Mouse (Mus musculus) cerebellum, postnatal 14 days (tissue): ENCODE results near the gene Zfp423.
A peak's percentile ranks its signal among the peaks of the same experiment; 100 is the strongest.

Experiments
- DNase-seq, 2 experiments: peaks; one replicate each; pipeline ENCODE4 v3.0.0; 2021; ENCODE audit warnings: mixed read lengths in 2 of 2

The Zfp423 gene

DNA sequence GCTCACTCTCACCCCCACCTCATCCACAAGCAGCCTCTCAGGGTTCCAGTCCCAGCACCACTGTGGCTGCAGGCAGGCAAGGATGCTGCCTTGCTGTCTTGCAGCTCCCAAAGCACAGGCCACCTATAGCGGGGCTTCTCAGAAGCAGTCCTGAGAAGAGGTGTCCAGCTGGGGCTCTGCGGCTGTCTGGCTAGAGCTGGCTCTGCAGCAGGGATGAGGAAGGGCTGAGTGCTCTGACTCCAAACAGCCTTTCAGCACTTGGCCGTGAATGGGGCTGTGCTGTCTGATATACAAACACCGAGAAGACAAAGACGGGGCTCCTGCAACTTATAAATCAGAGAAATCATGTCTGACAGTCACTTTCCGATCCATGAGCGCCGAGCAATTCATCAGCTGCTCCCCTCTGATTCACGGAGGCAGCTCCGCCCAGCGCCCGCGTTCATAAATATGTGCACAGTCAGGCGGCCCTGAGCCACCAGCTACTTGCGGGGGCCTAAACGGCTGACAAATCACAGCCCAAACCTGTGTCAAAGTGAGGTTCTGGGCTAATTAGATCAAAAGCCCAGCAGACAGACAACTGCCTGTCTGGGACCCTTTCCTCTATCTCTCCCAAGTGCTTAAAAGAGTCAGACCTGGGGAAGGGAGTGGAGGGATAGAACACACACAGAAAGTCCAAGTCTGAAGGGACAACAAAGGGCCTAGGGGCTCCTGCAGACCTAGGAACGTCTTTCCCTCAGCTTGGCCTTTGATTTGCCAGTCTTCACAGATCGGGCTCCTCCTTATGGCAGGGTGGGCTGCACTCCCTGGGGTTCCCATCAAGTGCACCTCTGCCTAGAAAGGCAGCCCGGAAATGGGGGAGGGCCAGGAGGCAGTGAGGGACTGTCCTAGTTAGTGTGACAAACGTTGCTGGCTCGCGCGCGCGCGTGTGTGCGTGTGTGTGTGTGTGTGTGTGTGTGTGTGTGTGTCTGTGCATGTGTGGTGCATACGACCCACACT, 269.0 kb downstream of the Zfp423 start:
- peak; percentile 73 to 74 for DNase-seq

DNA sequence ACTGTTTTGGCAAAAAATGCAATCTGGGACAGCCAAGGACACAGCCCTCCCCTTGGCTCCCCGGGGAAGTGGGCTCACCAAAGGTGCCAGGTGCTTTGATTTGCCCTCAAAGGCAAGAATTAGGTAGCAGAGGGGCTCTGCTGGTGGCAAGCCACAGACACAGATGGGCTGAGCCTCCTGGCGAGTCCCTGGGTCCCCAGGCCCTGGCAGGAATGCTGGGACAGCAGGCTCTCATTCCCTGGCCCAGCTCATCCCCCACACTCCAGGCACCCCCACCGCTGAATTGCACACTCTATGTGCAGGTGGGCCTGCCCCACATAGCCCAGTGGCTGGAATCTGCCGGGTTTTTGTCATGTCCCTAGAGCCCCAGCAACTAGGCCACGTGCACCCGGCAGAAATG, 270.2 kb downstream of the Zfp423 start:
- peak; percentile 81 to 83 for DNase-seq

DNA sequence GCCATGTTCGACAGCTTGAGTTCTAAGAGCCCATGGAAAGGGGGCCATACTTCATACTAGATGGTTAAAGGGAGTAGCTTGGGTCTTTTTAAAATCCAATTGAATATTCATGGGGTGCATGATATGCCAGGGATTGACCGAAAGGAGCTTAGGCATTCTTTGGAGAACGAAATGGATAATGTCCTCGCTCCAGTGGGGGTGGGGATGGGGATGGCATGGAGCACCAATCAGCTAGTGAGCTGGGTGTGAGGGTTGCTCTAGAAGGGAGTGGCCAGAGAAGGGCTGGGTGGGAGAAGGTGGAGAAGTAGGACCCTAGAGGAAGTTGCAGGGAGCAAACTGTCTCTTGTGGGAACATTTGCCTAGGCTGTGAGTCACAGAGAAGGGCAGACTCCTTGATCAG, 271.0 kb downstream of the Zfp423 start:
- peak; percentile 45 to 46 for DNase-seq

DNA sequence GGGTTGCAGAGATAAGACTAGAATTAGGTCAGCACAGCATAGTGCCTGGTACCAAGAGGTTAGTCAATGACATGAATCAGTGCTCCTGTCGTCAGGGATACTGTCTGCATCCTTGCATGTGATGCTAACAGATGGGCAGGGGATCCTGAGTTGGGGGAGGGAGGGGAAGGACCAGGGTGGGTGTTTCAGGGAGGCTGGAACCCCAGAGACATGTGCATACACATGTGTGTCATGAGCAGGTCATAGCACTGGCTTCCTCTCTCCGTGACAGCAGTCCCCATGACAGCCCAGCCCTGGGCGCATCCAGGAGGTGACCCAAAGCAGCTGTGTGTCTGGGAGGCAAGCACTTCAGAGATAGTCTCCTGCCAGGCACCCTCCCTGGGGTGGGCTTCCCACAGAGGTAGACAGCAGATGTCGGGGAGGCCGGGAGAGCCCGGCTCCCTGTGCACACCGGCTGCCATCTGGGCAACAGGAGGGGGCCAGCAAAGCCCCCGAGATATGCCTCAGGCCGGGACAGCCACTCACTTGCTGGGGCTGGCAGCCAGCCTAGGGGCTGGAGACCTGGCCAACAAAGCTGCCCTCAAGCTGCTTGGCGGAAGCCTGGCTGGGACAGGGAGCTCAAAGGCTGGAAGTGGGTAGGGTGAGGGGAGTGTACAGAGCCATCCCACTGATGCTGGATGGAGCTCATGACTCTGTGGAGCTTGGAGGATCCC, 272.3 kb downstream of the Zfp423 start:
- peak; percentile 83 to 87 for DNase-seq

DNA sequence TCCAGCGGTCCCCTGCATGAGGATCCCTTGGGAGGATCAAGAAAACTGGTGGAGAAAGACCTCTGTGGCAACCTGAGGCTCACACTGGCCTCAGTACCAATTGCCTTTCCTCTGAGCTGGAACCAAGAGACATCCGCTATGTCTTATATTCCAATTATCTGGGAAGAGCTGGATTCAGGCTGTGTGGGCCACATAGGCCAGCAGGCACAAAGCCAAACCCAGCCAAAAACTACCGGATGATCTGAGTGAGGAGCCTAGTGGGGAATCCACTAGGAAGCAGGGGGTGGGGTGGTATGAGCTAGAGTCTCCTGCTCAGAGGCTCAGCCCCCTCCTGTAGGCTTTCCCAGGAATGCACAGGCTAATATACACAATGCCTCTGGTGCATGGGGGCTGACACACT, 273.4 kb downstream of the Zfp423 start:
- peak; percentile 53 to 69 for DNase-seq

DNA sequence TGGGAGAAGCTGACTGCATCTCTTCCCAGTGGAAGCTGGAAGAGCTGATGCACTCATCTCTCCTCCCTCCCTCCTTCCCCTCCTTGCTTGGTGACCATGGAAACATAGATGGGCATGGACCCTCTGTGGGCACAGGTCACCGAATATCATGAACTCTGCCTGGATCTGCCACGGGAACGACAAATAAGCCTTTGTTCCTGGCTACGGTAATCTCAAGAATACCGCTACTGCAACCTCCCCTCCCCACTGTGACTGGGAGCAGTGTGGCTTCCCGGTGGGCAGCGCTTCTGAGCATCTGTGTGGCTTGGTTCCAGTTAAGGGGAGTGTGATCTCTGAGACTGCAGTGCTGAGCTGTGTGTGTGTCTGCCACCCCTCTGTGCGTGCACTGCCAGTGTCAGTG, 274.0 kb downstream of the Zfp423 start:
- no peak for DNase-seq

DNA sequence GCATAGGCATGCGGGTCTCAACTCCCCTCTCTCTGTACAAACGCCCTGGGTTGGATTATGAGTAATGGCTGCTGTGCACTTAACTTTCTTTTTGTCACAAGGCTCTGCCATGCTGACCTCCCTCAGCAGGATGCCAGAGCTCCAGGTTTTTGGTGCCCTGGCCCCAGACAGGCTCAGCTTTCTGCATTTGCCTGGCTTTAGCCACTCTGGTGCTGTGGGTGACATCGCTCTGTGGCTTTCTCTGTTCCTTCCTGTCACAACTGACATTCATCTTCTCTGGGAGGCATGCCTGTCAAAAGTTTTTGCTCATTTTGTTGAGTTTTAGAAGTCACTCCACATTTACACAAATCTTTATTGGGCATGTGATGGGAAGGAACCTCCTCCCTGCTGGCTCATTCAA, 277.3 kb downstream of the Zfp423 start:
- no peak for DNase-seq

DNA sequence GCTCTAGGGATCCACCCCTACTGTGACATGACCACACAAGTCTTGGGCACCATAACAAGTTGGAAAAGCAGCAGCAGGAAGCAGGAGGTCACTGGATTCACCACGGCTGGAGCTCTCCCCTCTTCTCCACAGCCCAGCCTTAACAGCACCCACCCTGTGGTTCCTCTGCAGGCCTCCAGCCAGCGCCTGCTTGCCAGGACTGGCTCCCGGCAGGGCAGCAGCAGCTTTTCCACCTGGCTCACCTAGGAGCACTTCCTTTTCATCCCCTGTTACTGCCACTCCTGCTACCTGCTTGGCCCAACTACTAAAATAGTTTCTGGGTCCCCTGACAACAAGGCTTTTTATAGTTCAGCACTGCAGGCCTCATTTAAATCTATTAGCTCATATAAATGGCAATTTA, 279.4 kb downstream of the Zfp423 start:
- DNase-seq = peak in 1 of 2 experiments; percentile 46

DNA sequence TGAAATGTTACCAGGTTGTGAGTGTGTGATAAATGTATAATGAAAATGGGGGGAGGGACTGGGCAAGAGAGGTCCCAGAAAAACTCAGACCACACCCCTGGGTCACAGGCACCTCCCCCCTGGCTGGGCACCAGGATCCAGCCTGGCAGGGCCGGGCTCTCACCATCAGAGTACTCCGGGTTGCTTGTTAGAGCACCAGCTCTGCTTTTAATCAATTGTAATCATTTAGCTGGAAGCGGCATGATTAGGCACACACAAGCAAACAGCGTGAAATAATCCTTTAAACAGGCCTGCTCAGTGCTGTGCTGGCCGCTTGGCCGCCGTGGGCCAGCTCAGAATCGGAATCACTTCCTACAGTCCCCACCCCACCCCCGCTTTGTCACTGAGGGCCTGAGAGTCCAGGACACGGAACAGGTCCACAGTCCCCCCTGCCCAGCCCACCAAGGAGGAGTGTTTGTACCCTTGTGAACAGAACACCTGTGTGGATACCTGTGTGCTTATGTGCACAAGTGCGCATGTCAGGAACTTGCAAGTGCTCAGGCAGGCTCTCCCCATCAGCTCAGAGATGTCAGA, 279.9 kb downstream of the Zfp423 start:
- DNase-seq = peak; percentile 47 to 52

DNA sequence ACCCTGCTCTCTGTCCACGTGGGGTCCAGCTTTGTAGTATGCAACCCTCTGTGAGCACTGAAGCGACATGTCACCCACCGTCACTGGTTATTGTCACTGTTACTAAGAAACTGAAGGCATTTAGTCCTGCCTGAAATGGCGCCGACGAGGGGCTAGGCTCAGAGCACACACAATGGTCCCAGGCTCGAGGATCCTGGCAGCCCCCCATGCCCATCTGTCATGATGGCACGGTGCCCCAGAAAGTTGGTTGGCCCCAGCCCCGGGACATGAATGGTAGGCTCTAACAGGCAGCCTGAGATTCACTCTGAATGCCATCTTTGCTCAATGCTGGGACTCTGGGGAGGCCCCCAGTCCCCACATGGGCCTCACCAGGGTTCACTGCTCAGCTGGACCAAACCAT, 284.0 kb downstream of the Zfp423 start:
- DNase-seq = peak; percentile 91 to 96

DNA sequence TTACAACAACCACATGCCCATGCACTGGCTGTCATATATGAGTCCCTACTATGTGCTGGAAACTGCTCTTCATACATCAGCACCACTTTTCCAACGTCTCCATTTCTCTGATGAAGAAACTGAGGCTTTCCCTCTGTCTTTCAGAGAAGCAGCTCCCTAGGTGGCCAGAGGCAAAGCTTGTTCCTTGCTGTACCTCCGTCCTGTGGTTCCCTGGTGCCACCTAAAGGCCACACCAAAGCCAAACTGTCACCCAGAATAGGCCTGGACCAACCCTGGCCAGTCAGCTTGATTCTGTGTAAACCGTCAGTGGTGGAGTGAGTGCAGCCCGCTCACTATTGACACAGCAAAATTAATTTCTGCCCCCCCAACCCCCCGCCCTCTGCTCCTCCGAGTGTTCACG, 285.2 kb downstream of the Zfp423 start:
- peak; percentile 64 to 69 for DNase-seq

DNA sequence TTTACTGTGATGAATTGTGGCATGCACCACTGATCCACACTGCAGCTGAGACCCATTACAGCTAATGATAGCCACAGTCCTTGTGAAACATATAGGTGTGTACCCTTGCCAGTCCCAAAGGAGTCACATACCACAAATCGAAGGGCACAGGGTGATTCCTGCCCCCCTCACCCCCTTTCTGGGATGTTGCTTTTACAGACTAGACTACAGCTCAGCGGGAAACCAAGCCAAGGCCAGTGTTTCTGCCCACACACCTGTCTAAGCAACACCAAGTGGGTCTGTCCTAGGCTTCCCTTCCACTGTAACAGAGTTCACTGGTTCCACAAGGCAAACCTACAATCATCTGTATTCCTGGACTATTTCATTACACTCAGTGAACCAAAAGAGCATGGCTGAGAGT, 287.2 kb downstream of the Zfp423 start:
- no peak for DNase-seq

DNA sequence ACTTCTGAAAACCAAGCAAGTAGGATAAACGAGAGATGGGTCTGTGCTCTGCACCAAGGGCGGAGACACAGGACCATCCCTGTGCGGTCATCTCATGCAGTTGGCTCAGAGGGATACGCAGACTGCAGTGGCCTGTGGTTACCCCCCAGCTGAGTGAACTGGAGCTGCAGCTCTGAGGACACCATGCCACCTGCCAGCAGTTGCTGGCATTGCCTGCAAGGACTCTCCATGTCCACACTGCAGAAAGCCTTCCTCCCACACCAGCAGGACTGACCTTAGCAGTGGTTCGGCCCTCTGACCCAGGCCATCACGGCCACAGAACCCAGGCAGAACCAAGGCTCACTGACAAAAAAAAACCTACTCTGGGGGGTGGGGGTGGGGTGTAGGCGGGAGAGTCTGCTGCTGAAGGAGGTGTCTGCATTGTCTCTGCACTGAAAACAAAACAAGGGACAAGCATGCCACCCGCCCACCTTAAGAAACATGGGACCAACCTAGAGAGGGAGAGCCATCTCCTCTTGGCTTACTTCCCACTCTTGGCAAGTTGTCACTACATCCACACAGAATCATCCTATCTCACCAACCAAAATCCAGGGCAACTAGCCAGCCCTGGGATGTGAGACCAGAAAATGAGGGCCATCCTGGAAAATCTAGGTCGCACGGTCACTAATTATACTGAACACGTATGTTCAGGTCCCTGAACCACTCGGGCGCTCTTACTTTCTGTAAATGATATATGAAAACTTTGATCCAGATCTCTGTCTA, 288.0 kb downstream of the Zfp423 start:
- DNase-seq = peak; percentile 94 to 96

DNA sequence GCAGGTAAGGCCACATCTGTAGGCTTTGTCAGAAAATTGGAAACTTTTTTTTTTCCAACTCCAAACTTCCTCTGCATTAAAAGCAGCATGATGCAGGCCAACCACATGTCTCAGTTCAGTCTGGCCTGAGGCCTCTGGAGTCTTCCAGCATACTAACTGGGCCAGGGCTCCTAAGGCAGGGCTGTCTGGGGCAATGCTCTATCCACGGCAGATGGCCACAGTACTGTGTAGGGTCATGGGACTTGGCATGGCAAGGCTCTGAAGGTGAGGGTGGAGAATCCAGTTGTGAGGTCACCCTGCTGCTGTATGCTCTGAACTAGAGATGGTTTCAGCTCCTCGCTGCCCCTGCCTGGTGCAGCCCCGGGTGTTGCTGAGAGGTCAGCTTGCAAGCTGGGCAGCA, 289.2 kb downstream of the Zfp423 start:
- DNase-seq = no peak

DNA sequence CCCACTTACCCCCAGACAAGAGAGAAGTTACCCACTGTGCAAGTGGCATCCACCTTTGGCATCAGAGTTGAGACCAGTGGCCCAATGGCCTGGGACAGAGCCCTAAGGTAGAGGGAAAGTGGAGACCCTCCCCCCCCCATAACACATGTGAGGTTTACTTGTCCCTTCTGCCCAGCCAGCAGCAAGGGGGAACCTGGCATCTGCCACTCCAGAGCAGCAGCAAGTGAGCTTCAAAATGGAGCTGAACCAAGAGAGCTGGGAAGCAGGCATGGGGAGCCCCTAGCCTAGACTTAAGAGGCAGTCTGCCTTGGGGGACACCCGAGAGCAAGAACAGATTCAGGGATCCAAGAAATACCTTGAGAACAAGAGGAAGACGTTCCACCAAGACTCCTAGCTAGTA, 290.7 kb downstream of the Zfp423 start:
- DNase-seq = peak; percentile 42 to 55

DNA sequence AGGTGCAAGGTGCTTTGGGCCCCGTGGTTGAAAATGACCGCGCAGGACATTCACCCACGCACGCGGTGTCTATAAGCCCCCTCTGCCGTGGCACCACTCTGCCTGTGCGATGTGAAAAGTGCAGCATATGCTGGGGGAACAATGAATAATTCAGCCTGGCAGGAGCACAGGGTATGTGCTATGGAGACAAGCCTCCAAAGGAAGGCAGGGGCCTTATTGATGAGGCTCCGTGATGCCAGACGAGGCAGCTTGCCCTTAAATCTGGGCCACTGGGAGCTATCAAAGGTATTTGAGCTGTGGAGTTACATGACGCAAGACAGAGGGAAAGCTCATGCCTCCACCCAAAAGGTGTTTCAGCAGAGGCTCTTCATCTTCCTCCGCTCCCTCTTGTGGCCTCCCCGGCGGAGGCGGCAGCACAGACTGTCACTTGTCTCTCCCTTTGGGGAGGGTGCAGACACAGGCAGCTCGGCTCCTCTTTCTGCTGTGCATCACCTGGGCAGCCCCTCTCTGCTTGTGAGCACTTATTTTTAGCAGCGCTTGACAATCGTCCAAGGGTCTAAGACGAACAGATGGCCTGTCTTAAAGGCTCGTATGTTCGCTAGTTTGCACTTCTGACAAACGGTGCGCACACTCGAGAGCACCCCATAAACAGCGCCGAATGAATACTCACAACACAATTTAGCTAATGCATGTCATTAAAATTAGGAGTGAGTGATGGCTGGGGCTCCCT, 291.3 kb downstream of the Zfp423 start:
- peak; percentile 86 to 91 for DNase-seq

DNA sequence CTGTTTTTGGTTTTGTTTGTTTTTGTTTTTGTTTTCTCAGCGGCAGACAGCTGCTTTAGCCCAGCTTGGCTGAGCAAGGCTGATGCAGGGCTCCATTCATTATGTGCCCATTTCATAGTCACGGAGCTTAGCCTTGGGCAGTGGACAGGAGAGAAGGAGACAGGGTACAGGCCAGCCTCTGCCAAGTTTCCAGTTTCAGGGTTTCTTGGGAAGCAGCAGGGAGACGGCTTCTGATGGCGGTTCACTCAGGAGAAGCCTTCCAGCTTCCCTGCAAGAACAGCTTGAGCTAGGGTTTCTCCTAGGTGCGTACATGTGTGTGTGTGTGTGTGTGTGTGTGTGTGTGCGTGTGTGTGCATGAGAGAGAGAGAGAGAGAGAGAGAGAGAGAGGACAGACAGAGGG, 292.1 kb downstream of the Zfp423 start:
- DNase-seq = peak; percentile 34 to 49

DNA sequence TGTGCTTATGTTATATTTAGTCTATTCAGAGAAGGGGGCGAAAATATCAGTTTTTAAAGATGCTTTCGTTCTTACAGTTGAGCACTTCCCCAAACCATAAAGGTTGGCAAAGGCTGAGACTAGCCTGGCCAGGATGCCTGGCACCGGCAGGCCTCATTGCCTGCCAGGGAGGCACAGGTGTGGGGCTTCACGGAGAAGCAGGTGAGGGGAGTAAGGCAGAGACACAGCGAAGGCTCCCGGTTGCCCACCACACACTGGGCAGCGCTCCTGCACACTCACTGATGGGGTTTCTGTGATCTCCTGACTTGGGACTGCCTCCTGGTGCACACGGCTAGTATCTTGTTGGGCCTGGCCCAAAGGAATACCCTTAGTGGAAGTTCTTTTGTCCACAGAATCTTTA, 294.1 kb downstream of the Zfp423 start:
- DNase-seq = peak in 1 of 2 experiments; percentile 63

DNA sequence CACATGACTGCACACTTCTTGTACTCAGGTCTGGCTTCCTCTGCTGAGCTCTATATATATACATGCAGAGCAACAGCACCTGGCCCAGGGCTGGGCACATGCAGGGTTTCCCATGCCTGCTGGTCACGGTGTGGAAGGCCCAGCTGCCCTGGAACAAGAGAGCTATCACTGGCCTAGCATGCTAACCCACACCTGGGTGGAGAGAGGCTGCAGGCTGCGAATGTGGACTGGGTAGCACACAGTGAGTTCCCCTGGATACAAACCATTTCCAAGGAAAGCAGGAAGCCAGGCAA, 295.2 kb downstream of the Zfp423 start:
- peak in 1 of 2 experiments; percentile 46 for DNase-seq

DNA sequence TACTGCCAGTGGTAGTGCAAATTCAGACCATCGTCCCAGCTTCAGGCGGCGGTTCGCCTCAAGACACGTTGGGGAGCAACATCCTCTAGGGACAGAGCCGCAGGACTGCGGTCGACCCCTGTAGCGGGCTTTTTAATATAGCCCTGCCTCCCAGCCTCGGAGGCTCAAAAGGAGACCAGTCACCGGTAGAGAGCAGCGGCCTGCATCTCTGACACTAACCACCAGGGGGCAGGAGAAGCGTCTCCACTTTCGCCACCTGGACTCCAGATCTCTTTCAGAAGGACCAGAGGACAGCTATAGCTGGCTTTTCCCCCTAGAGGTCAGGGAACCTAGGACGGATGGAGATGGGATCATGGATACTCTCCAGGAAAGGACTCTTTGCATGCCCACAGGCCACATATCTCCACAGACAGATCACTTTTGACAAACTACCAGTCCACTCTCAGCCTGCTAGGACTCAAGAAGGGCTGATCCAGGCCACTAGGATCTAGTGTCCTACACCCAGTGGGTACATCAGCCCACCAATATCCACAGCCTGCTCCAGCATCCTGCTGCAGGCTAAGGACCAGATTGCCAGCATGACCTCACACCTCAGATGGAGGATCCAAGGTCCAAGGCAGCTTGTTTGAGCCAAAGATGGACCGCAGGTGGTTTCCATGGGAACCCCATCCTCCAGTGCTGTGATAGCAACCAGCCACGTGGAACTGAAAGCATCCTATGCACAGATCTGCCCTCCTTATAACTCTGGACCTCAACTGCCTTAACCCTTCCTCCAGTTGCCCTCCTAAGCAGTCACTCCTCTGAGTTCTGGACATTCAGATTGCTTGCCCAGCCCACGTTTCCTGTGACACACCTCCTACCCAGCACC, 295.8 kb downstream of the Zfp423 start:
- DNase-seq = peak; percentile 97

DNA sequence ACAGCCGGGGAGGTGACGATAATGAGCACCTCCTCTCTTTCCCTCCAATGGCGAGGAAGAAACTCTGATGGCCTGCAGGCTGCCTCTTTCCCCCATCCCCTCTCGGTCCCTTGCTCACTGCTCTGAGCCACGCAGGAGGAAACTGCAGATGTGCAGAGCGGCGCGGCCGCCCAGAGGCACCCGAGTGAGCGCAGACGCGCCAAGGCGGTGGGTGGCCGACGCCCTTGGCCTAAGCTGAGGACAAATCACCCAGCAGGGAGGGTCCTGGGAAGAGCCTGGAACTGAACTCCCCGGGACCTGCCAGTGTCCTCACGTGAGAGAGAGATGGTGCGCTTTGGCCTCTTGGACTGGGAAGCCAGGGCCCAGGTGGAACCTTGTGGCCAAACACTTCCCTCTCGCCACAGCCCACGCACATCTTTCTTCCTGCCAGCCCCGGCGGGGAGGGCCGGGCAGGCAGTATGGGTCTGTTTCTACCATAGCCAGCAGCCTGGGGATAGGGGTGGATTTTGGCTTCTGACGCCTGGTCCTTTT, 296.5 kb downstream of the Zfp423 start:
- DNase-seq = peak in 1 of 2 experiments; percentile 67
